Mouse (Mus musculus) limb, embryonic 12.5 days (tissue): Measurements from ENCODE around the gene Smpd3. TPM values are rescaled to one million over a fixed set of nuclear protein-coding genes. Genes with fewer than 3 reads are reported as not detected.

Experiments used
- ATAC-seq: fragments of 200-750 bp; cut with Nextera tagmentation; 2 replicates; pipeline ENCODE4 v1.8.0; 2017; ENCODE audit warnings: low read depth, moderate TSS enrichment; ENCODE audit not compliant: insufficient number of reproducible peaks, insufficient read depth, low FRiP score, low TSS enrichment
- H3K27ac ChIP-seq: fragments of 300-500 bp; sonication (generic); 2 replicates; pipeline ENCODE4 v1.5.1; 2016; ENCODE audit warnings: mild to moderate bottlenecking, moderate library complexity
- H3K27me3 ChIP-seq: fragments of 300-500 bp; sonication (generic); 2 replicates; pipeline ENCODE4 v1.6.1; 2016; ENCODE audit warnings: mild to moderate bottlenecking, moderate library complexity
- H3K36me3 ChIP-seq: fragments of 300-500 bp; sonication (generic); 2 replicates; pipeline ENCODE4 v1.6.1; 2016; ENCODE audit warnings: mild to moderate bottlenecking, moderate library complexity
- H3K4me1 ChIP-seq: fragments of 300-500 bp; sonication (generic); replicated peaks from 2 replicates; pipeline ENCODE4 v1.6.1; 2016
- H3K4me2 ChIP-seq: fragments of 300-500 bp; sonication (generic); 2 replicates; pipeline ENCODE4 v1.6.1; 2016; ENCODE audit warnings: mild to moderate bottlenecking, moderate library complexity
- H3K4me3 ChIP-seq: fragments of 300-500 bp; sonication (generic); replicated peaks from 2 replicates; pipeline ENCODE4 v1.5.1; 2016; ENCODE audit warnings: mild to moderate bottlenecking
- H3K9ac ChIP-seq: fragments of 300-500 bp; sonication (generic); replicated peaks from 2 replicates; pipeline ENCODE4 v1.6.1; 2016; ENCODE audit warnings: mild to moderate bottlenecking, moderate library complexity
- H3K9me3 ChIP-seq: fragments of 300-500 bp; sonication (generic); 2 replicates; pipeline ENCODE4 v1.6.1; 2016; ENCODE audit warnings: mild to moderate bottlenecking, moderate library complexity
- WGBS: fragments of 180-500 bp; shearing (Covaris S2); methylation state at CpG from one replicate; pipeline ENCODE4 v1.1.7; 2016; 5-methylcytosine and 5-hydroxymethylcytosine counted together
- polyA plus RNA-seq: library from polyadenylated mRNA; unstranded; fragments of >200 nt; fragmentation: Nextera tagmentation; extraction: Ambion mirVana; gene quantifications from 2 replicates; pipeline ENCODE4 v1.2.1, GENCODE M21; 2016

The Smpd3 gene
- polyA plus RNA-seq, 1 experiment from 2014 or later = 0.46 TPM

DNA sequence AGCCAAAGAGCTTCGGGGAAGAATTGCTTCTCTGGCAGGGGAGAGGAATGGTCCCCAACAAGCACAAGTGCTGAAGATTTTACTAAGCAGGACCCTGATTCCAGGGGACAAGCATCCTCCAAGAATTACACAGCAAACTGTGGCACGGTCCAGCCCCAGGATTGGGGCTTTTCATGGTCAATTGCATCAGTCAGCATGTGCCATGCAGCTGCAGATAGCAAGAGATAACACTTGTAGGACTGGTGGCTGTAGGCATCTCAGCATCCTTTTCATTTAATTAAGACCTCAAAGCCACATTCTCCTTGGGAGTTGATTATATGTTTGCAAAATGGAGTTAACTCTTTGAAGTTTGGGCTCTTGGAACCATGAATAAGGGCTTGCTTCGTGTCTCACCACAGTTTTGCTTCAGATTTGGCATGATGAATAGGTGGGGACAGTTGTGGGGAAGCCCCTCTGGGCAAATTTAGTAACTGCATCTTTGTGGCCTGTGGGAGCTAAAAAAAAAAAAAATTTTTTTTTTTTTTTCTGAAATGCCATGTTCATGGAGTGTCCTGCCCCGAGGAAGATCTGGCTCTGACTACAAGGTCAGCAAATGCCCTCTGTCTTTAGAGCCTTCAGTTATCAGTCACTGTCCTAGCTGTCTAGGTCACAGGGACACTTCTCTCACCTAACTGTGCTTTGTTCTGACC, 22.0 kb upstream of the Smpd3 start:
- Histone ChIP-seq H3K9me3 (no peaks in the 10 kb centered on the region), H3K4me3 (no peak overlapping the region), H3K36me3 (no peaks in the 10 kb centered on the region), H3K27ac (no peak overlapping the region), H3K9ac (no peak overlapping the region), H3K4me1 (no peaks in the 10 kb centered on the region), H3K4me2 (no peak overlapping the region), H3K27me3 (no peaks in the 10 kb centered on the region)
- WGBS = 72% methylated on average over 4 of the region's 4 CpGs
- ATAC-seq = no peak

GRCm38 (mm10) chr8:106351135-106351534, 13.3 kb upstream of the Smpd3 start:
- H3K4me1 ChIP-seq = no peaks in the 10 kb centered on the region
- no peaks in the 10 kb centered on the region for H3K27me3 ChIP-seq
- no peak for ATAC-seq
- H3K4me3 ChIP-seq = no peak overlapping the region
- no peak overlapping the region for H3K27ac ChIP-seq
- H3K36me3 ChIP-seq = no peaks in the 10 kb centered on the region
- WGBS = 69% methylated on average over 2 of the region's 2 CpGs
- no peak overlapping the region for H3K4me2 ChIP-seq
- H3K9ac ChIP-seq = no peak overlapping the region
- no peaks in the 10 kb centered on the region for H3K9me3 ChIP-seq

DNA sequence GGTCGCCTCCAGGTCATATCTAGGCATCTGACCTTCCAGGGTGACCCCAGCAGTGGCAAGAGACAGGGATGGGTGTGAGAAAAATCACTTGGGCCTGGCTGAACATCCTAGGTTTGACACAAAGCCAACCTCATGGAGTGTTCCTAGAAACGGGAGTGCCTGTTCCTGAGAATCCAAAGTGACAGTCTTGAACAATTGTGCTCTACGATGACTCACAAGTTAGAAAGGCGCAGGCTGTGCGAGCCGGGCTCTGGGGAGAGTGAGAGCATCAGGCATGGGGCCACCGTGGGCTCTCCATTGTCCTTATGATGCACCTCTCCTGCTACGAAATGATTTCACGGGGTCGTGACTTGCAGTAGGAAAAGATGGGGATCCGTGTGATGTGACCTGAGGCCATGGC, 11.6 kb upstream of the Smpd3 start:
- Histone ChIP-seq H3K4me3 (no peak overlapping the region), H3K36me3 (no peaks in the 10 kb centered on the region), H3K4me2 (no peak overlapping the region), H3K27me3 (no peaks in the 10 kb centered on the region), H3K4me1 (no peaks in the 10 kb centered on the region), H3K27ac (no peak overlapping the region), H3K9me3 (no peaks in the 10 kb centered on the region), H3K9ac (no peak overlapping the region)
- WGBS = 72% methylated on average over 11 of the region's 11 CpGs
- ATAC-seq = no peak

DNA sequence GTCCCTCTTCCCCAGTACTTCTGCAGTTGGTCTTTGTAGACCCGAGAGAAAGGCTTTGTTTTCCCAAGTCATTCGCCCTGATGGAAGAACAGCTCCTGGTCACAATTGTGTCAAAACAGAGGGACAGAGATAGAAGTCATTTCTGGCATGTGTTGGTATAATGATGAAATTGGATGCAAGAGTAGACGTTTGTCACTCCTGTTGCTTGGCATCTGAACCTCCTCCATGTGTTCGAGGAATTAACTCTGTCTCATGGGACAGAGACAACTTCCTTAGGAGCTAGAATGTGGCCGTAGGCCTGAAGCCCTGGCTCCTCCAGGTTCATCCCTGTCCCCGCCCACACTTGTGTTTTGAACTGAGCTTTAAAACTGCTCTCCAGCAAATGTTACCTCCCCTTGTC, 8.3 kb upstream of the Smpd3 start:
- Histone ChIP-seq H3K4me1 (no peaks in the 10 kb centered on the region), H3K27ac (no peak overlapping the region), H3K4me2 (no peak overlapping the region), H3K4me3 (no peak overlapping the region), H3K36me3 (no peaks in the 10 kb centered on the region), H3K9ac (no peak overlapping the region), H3K9me3 (no peaks in the 10 kb centered on the region), H3K27me3 (no peaks in the 10 kb centered on the region)
- ATAC-seq = no peak
- WGBS = 72% methylated on average over 6 of the region's 6 CpGs

- Histone ChIP-seq H3K4me3 (no peak overlapping the region), H3K27me3 (no peaks in the 10 kb centered on the region), H3K36me3 (no peaks in the 10 kb centered on the region), H3K27ac (no peak overlapping the region), H3K4me2 (no peak overlapping the region), H3K9ac (no peak overlapping the region), H3K4me1 (peaks cover 4% of the 10 kb centered on the region; the same call in 1 of the 2 replicates), H3K9me3 (no peaks in the 10 kb centered on the region)
- no peak for ATAC-seq
- 66% methylated on average over 5 of the region's 5 CpGs for WGBS
Observed at GRCm38 (mm10) chr8:106343471-106343870, 5.7 kb upstream of the Smpd3 start.

DNA sequence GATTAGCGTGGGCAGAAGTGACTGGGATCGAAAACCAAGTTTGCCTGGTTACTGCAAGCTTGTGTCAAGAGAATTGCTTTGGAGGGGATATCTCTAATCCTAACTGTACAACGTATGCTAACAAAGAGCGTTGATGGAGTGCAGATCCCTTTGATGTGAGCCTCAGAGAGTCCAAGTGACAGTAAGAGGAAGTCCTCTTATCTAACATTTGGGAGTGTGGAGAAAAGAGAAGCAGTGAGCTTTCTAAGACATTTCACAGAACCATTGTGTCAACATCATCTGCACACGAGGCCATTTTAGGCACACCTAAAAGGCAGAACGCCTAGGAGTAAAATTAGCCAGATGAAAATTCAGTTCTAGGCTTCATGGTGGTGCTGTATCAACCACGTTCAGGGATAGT, 5.0 kb upstream of the Smpd3 start:
- H3K4me3 ChIP-seq = no peak overlapping the region
- WGBS = 61% methylated on average over 7 of the region's 7 CpGs
- no peak overlapping the region for H3K9ac ChIP-seq

GRCm38 (mm10) chr8:106338741-106339209, 987 bp upstream of the Smpd3 start:
- H3K9me3 ChIP-seq = no peaks in the 10 kb centered on the region
- H3K9ac ChIP-seq = no peak overlapping the region
- WGBS = 41% methylated on average over 8 of the region's 8 CpGs
- H3K27me3 ChIP-seq = peaks cover 34% of the 10 kb centered on the region
- H3K4me2 ChIP-seq = peak overlapping the region; percentile 64
- H3K4me3 ChIP-seq = peak overlapping the region; percentile 48
- no peak for ATAC-seq
- H3K27ac ChIP-seq = no peak overlapping the region
- H3K36me3 ChIP-seq = no peaks in the 10 kb centered on the region
- peaks cover 9% of the 10 kb centered on the region for H3K4me1 ChIP-seq

More for the DNA sequence above, 5.0 kb upstream of the Smpd3 start:
- H3K27ac ChIP-seq = no peak overlapping the region
- H3K36me3 ChIP-seq = no peaks in the 10 kb centered on the region
- no peak for ATAC-seq
- H3K27me3 ChIP-seq = no peaks in the 10 kb centered on the region
- no peak overlapping the region for H3K4me2 ChIP-seq
- H3K4me1 ChIP-seq = peaks cover 4% of the 10 kb centered on the region; the same call in 1 of the 2 replicates
- H3K9me3 ChIP-seq = no peaks in the 10 kb centered on the region

DNA sequence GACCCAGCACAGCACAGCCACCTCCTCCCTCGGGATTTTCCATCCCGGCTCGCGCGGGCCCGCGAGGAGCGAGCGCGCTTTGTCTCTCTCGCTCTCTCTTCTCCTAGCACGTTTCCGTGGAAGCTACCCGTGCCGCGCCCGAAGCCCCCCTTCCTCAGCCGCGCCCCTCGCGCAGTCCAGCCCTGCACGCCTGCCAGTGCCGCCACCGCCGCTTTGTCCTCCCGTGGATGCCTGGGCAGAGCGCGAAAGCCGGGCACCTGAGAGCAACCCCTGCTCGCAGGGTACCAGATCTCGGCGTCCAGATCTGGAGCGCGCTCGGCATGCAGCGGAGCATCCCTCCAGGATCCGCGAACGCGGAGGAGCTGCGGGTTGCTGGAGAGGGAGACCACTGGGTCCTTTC, 1.2 kb downstream of the Smpd3 start:
- Histone ChIP-seq H3K4me2 (peak overlapping the region; percentile 64), H3K4me1 (peaks cover 9% of the 10 kb centered on the region), H3K9ac (no peak overlapping the region), H3K27me3 (peaks cover 34% of the 10 kb centered on the region), H3K27ac (no peak overlapping the region), H3K4me3 (no peak overlapping the region), H3K36me3 (no peaks in the 10 kb centered on the region), H3K9me3 (no peaks in the 10 kb centered on the region)
- ATAC-seq = no peak
- 4% methylated on average over 40 of the region's 41 CpGs for WGBS

- no peaks in the 10 kb centered on the region for H3K9me3 ChIP-seq
- WGBS = 72% methylated on average over 4 of the region's 4 CpGs
Observed at GRCm38 (mm10) chr8:106336031-106336430, 1.8 kb downstream of the Smpd3 start.

GRCm38 (mm10) chr8:106335196-106335595, 2.6 kb downstream of the Smpd3 start:
- peaks cover 34% of the 10 kb centered on the region for H3K27me3 ChIP-seq
- no peak overlapping the region for H3K9ac ChIP-seq
- H3K4me2 ChIP-seq = no peak overlapping the region
- peaks cover 9% of the 10 kb centered on the region for H3K4me1 ChIP-seq
- WGBS = 58% methylated on average over 4 of the region's 4 CpGs
- H3K27ac ChIP-seq = no peak overlapping the region
- H3K36me3 ChIP-seq = no peaks in the 10 kb centered on the region
- no peak overlapping the region for H3K4me3 ChIP-seq
- no peaks in the 10 kb centered on the region for H3K9me3 ChIP-seq
- no peak for ATAC-seq

More at GRCm38 (mm10) chr8:106336031-106336430, 1.8 kb downstream of the Smpd3 start:
- no peak for ATAC-seq
- H3K4me2 ChIP-seq = no peak overlapping the region
- H3K27me3 ChIP-seq = peaks cover 34% of the 10 kb centered on the region
- H3K4me1 ChIP-seq = peaks cover 9% of the 10 kb centered on the region
- H3K9ac ChIP-seq = no peak overlapping the region
- no peaks in the 10 kb centered on the region for H3K36me3 ChIP-seq
- H3K4me3 ChIP-seq = no peak overlapping the region
- no peak overlapping the region for H3K27ac ChIP-seq

DNA sequence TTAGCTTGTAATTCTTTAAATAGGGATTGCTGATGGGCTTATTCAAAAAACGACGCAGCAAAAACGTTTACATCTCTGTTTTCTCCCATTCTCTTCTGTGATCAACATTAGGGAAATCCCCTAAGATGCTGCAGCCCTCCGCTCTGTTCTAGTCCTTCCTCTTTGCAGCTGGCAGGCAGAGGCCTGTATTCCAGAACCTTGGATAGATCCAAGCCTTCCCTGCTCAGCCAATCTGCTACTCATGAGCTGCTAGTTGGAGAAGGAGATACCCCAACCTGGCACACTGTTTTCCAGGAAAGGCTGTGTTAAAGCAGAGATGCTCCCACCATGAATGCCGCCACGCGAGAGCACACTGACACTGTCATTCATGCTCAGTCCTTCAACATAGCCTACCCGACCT, 4.4 kb downstream of the Smpd3 start:
- H3K36me3 ChIP-seq = no peaks in the 10 kb centered on the region
- H3K9ac ChIP-seq = no peak overlapping the region
- H3K4me3 ChIP-seq = no peak overlapping the region
- no peak overlapping the region for H3K27ac ChIP-seq
- H3K9me3 ChIP-seq = no peaks in the 10 kb centered on the region
- no peak for ATAC-seq
- H3K4me2 ChIP-seq = no peak overlapping the region
- peaks cover 5% of the 10 kb centered on the region for H3K4me1 ChIP-seq
- WGBS = 40% methylated on average over 8 of the region's 8 CpGs
- H3K27me3 ChIP-seq = peaks cover 34% of the 10 kb centered on the region

DNA sequence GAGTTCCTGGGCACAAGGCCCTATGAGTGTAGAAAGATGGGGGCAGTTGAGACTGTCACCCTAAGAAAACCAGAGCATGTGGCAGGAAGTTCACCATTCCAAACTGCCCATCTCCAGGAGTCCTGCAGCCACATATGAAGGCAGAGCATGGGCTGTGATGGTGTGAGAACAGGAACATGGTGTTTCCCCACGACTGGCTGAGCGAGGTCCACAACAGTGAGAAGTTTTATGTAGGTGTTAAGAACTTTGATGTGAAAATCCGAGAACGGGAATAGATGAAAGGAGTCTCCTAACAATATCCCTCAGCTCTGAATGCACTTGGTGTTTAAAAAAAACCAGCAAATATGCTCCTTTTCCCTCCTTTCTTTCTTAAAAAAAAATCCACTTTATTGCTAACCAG, 5.3 kb downstream of the Smpd3 start:
- H3K9me3 ChIP-seq = no peaks in the 10 kb centered on the region
- peaks cover 32% of the 10 kb centered on the region for H3K27me3 ChIP-seq
- no peak overlapping the region for H3K4me2 ChIP-seq
- H3K27ac ChIP-seq = no peak overlapping the region
- peaks cover 4% of the 10 kb centered on the region for H3K4me1 ChIP-seq
- no peak overlapping the region for H3K9ac ChIP-seq
- 56% methylated on average over 4 of the region's 4 CpGs for WGBS
- H3K4me3 ChIP-seq = no peak overlapping the region
- no peaks in the 10 kb centered on the region for H3K36me3 ChIP-seq
- ATAC-seq = no peak
